8 mouse cellular contexts compared by ENCODE assay signal in the genomic region with DNA sequence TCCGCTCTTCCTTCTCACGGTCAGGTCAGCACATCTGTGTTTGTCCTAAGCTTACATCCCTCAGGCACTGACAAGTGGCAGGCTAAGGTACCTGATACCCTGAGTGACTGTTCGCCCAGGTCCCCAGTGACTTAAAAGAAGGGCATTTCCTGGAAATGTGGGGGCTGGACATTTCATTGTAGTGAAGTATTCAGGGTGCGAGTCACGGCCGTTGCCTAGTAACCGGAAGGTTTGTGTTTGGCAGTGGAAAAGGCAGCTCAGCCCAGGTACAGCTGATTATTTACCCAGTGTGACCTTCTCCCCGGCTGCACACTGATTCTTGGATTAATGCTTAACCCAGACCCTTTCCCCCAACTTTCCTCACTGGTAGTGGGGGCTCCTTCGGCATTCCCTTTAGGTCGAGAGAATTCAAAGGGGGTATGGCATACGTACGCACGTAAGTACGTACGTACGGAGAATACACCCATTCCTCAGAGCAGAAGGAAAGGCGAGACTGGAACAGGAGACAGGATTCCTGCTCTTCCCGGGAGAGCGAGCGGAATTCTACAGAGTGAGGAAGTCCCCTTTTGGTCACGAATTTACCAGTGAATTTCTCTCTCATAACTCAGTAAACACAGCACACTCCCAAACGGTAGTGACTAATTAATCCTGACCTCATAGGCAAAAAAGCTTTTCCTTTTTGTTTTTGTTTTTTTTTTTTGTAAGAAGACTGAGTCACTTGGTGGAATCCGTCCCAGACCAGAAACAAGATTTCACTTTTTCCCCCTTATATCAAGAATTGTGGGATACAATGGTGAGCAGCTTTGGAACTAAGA.
A peak's percentile ranks its signal among the peaks of the same experiment; 100 is the strongest.
DNase-seq lines count a peak whose midpoint lies in the region; ATAC-seq and TF ChIP-seq lines count a peak whose summit lies in the region.

No protein-coding gene starts in this region.

- H3K4me2 ChIP-seq in heart, embryonic 13.5 days = peak overlapping the region; percentile 53
- peak overlapping the region; percentile 41 for H3K4me2 ChIP-seq in kidney, postnatal 0 days (ENCODE audit: low read length)
- no peak overlapping the region for H3K4me2 ChIP-seq in midbrain, embryonic 14.5 days (ENCODE audit: low read length)

- H3K4me1 ChIP-seq in testis, adult 2 months (ENCODE audit: control insufficient read depth, insufficient read depth, low read length) = peaks cover 14% of the 10 kb centered on the region
- peaks cover 16% of the 10 kb centered on the region for H3K4me1 ChIP-seq in heart, embryonic 13.5 days
- H3K4me1 ChIP-seq in kidney, postnatal 0 days (replicated peaks; ENCODE audit: insufficient read depth, low read length) = 0 out of 2 replicates have a peak, but pooled peaks cover 7% of the 10 kb centered on the region
- H3K4me1 ChIP-seq in midbrain, embryonic 14.5 days (ENCODE audit: control insufficient read depth, insufficient read depth, low read length) = no peaks in the 10 kb centered on the region
- H3K4me1 ChIP-seq in forebrain, embryonic 10.5 days = peaks cover 10% of the 10 kb centered on the region

- H3K4me3 ChIP-seq in testis, adult 2 months (ENCODE audit: control insufficient read depth, low read depth, low read length) = peak overlapping the region; percentile 77
- H3K4me3 ChIP-seq in heart, embryonic 13.5 days = peak overlapping the region; percentile 4; the same call in 1 of the 2 replicates
- peak overlapping the region; percentile 13; the same call in 1 of the 2 replicates for H3K4me3 ChIP-seq in kidney, postnatal 0 days (replicated peaks; ENCODE audit: low read depth, low read length)
- H3K4me3 ChIP-seq in midbrain, embryonic 14.5 days (replicated peaks; ENCODE audit: low read depth, low read length) = no peak overlapping the region
- H3K4me3 ChIP-seq in forebrain, embryonic 10.5 days = no peak overlapping the region

- H3K27ac ChIP-seq in testis, adult 2 months (ENCODE audit: control insufficient read depth, insufficient read depth, low read depth, low read length) = no peak overlapping the region
- 0 out of 2 replicates have a peak overlapping the region, but pooled peaks have one; percentile 8 for H3K27ac ChIP-seq in heart, embryonic 13.5 days (replicated peaks)
- peak overlapping the region; percentile 83 for H3K27ac ChIP-seq in kidney, postnatal 0 days
- 0 out of 2 replicates have a peak overlapping the region, but pooled peaks have one; percentile 6 for H3K27ac ChIP-seq in midbrain, embryonic 14.5 days (replicated peaks; ENCODE audit: low read depth, low read length)
- H3K27ac ChIP-seq in forebrain, embryonic 10.5 days = no peak overlapping the region

- no peaks in the 10 kb centered on the region for H3K27me3 ChIP-seq in testis, adult 2 months (ENCODE audit: control insufficient read depth, insufficient read depth, low read length)
- H3K27me3 ChIP-seq in heart, embryonic 13.5 days (replicated peaks) = no peaks in the 10 kb centered on the region
- no peaks in the 10 kb centered on the region for H3K27me3 ChIP-seq in kidney, postnatal 0 days (ENCODE audit: insufficient read depth, low read length)
- no peaks in the 10 kb centered on the region for H3K27me3 ChIP-seq in midbrain, embryonic 14.5 days (ENCODE audit: control insufficient read depth, insufficient read depth, low read length)
- no peaks in the 10 kb centered on the region for H3K27me3 ChIP-seq in forebrain, embryonic 10.5 days (ENCODE audit: poor library complexity, severe bottlenecking)

- WGBS in heart, embryonic 13.5 days = 59% methylated on average over 23 of the region's 23 CpGs
- 33% methylated on average over 23 of the region's 23 CpGs for WGBS in kidney, postnatal 0 days
- WGBS in midbrain, embryonic 14.5 days = 76% methylated on average over 23 of the region's 23 CpGs
- WGBS in forebrain, embryonic 10.5 days = 82% methylated on average over 23 of the region's 23 CpGs

- no peak overlapping the region for H3K9ac ChIP-seq in heart, embryonic 13.5 days
- H3K9ac ChIP-seq in kidney, postnatal 0 days (ENCODE audit: low read depth, low read length) = no peak overlapping the region
- H3K9ac ChIP-seq in midbrain, embryonic 14.5 days (replicated peaks; ENCODE audit: low read length) = no peak overlapping the region

- no peak for DNase-seq in testis, postnatal 10 days (ENCODE audit: low spot score)
- DNase-seq in kidney, postnatal 0 days (ENCODE audit: low spot score) = peak; percentile 85
- DNase-seq in midbrain, embryonic 14.5 days = peak; percentile 46
- DNase-seq in forebrain, embryonic 10.5 days (ENCODE audit: extremely low spot score, low spot score) = no peak
- DNase-seq in thymus, adult 18-20 months = no peak
- DNase-seq in cerebellum, postnatal 14 days = no peak

- TF ChIP-seq CTCF in testis, adult 2 months (IDR thresholded peaks at IDR 0.05; ENCODE audit: control insufficient read depth, insufficient read depth, insufficient replicate concordance, low read depth, low read length) = no peak
- TF ChIP-seq CTCF in kidney, postnatal 0 days (IDR thresholded peaks at IDR 0.05; ENCODE audit: low read depth) = no peak

- no peaks in the 10 kb centered on the region for H3K9me3 ChIP-seq in heart, embryonic 13.5 days
- H3K9me3 ChIP-seq in kidney, postnatal 0 days (replicated peaks; ENCODE audit: low read length) = no peaks in the 10 kb centered on the region
- H3K9me3 ChIP-seq in midbrain, embryonic 14.5 days (ENCODE audit: control insufficient read depth, low read length) = no peaks in the 10 kb centered on the region
- H3K9me3 ChIP-seq in forebrain, embryonic 10.5 days = no peaks in the 10 kb centered on the region

- 0 out of 2 replicates have a peak, but pooled peaks have one; percentile 19 for TF ChIP-seq POLR2A in testis, adult 2 months (IDR thresholded peaks at IDR 0.05; ENCODE audit: control insufficient read depth, low read depth, low read length)

- no peak for ATAC-seq in heart, embryonic 13.5 days (ENCODE audit: extremely low read depth, insufficient number of reproducible peaks, low FRiP score, low TSS enrichment)
- peak; percentile 91 for ATAC-seq in kidney, postnatal 0 days (replicated peaks; ENCODE audit: low FRiP score, low read depth)
- no peak for ATAC-seq in midbrain, embryonic 14.5 days (ENCODE audit: low FRiP score, low TSS enrichment)

- H3K36me3 ChIP-seq in testis, adult 2 months (ENCODE audit: control insufficient read depth, insufficient read depth, low read length) = no peaks in the 10 kb centered on the region
- no peaks in the 10 kb centered on the region for H3K36me3 ChIP-seq in heart, embryonic 13.5 days
- H3K36me3 ChIP-seq in kidney, postnatal 0 days (ENCODE audit: insufficient read depth, low read length) = no peaks in the 10 kb centered on the region
- no peaks in the 10 kb centered on the region for H3K36me3 ChIP-seq in midbrain, embryonic 14.5 days (ENCODE audit: control insufficient read depth, insufficient read depth, low read length)
- no peaks in the 10 kb centered on the region for H3K36me3 ChIP-seq in forebrain, embryonic 10.5 days (replicated peaks)

Comparison
In these comparisons a context has a peak if more than half of its experiments do, and no peak if none do; other contexts are left out.
1. H3K27ac ChIP-seq: peak in heart, embryonic 13.5 days (single experiment), kidney, postnatal 0 days (single experiment) and midbrain, embryonic 14.5 days (single experiment); none in testis, adult 2 months (single experiment) and forebrain, embryonic 10.5 days (single experiment).
2. H3K4me3 ChIP-seq: peak in testis, adult 2 months (single experiment), heart, embryonic 13.5 days (single experiment) and kidney, postnatal 0 days (single experiment); none in midbrain, embryonic 14.5 days (single experiment) and forebrain, embryonic 10.5 days (single experiment).
3. DNase-seq: peak in kidney, postnatal 0 days (single experiment) and midbrain, embryonic 14.5 days (single experiment); none in testis, postnatal 10 days (single experiment), forebrain, embryonic 10.5 days (single experiment), thymus, adult 18-20 months (0 of 2) and cerebellum, postnatal 14 days (0 of 2).